Mouse (Mus musculus): Measurements from ENCODE around the gene Padi1. TPM values are rescaled to one million over a fixed set of nuclear protein-coding genes. Genes with fewer than 3 reads are reported as not detected.

Gene Padi1
- total and polyA plus RNA-seq, 2 experiments from 2014 or later = not detected

DNA sequence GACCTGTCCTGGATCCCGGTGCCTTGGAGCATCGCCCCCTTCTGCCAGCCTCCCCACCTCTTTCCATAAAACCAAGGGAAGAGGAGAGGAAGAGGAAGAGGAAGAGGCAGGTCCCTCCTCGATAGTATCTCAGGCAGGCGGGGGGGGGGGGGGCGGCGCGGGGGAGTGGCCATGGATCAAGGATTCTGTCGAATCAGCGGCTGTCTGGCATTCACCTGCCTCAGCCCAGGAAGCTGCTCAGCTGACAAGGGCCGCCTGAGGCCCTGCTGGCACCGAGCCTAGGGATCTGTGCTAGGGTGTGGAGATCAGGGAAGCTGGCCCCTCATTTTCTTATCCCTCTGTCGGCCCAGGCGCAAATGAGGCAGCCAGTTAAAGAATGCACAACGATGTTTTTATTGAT lies 33.0 kb downstream of the Padi1 start:
- DNase-seq (ENCODE audit: low spot score) = no peak
- Histone ChIP-seq H3K9me3 (replicated peaks; ENCODE audit: control insufficient read depth, low read length) (no peaks in the 10 kb centered on the region), H3K4me3 (ENCODE audit: low read depth, low read length) (no peak overlapping the region), H3K36me3 (replicated peaks; ENCODE audit: control insufficient read depth, insufficient read depth, low read length) (no peaks in the 10 kb centered on the region), H3K27me3 (ENCODE audit: control insufficient read depth, insufficient read depth, low read length) (peaks cover 11% of the 10 kb centered on the region; the same call in 1 of the 2 replicates), H3K27ac (ENCODE audit: low read depth) (no peak overlapping the region), H3K4me1 (ENCODE audit: control insufficient read depth, insufficient read depth) (peaks cover 17% of the 10 kb centered on the region), H3K9ac (replicated peaks; ENCODE audit: low read depth, low read length) (no peak overlapping the region), H3K4me2 (ENCODE audit: low read depth, low read length) (no peak overlapping the region)
- WGBS = 13% methylated on average over 9 of the region's 14 CpGs
- TF ChIP-seq CTCF (IDR thresholded peaks at IDR 0.05; ENCODE audit: low read depth) = no peak
- TF ChIP-seq EP300 (IDR thresholded peaks at IDR 0.05; ENCODE audit: low read depth) = no peak
- ATAC-seq (ENCODE audit: insufficient read depth, low read depth) = no peak

DNA sequence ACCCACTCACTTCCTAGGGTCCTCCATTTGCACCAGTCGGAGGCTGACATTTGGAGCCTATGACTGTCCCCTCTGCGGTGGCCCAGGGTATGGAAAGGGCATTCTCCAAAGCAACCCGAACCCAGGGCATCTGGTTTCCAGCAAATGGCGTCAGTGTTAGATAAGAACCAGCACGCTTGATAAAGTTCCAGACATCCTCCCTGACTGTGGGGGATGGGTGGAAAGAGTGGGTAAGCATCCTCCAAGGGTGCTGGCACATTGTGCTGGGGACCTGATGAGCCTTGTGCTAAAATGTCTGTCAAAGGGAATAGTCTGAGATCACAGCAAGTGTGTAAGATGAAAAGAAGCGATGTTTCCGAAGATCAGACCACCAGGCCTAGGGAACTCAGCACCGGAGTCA lies 33.4 kb downstream of the Padi1 start:
- H3K4me3 ChIP-seq (ENCODE audit: low read depth, low read length) = no peak overlapping the region
- H3K36me3 ChIP-seq (replicated peaks; ENCODE audit: control insufficient read depth, insufficient read depth, low read length) = no peaks in the 10 kb centered on the region
- no peak overlapping the region for H3K9ac ChIP-seq (replicated peaks; ENCODE audit: low read depth, low read length)
- H3K27ac ChIP-seq (ENCODE audit: low read depth) = no peak overlapping the region
- no peak for DNase-seq (ENCODE audit: low spot score)
- ATAC-seq (ENCODE audit: insufficient read depth, low read depth) = 0 out of 2 replicates have a peak, but pooled peaks have one; percentile 16
- H3K4me1 ChIP-seq (ENCODE audit: control insufficient read depth, insufficient read depth) = peaks cover 17% of the 10 kb centered on the region
- no peak overlapping the region for H3K4me2 ChIP-seq (ENCODE audit: low read depth, low read length)
- H3K27me3 ChIP-seq (ENCODE audit: control insufficient read depth, insufficient read depth, low read length) = peaks cover 11% of the 10 kb centered on the region; the same call in 1 of the 2 replicates
- TF ChIP-seq CTCF (IDR thresholded peaks at IDR 0.05; ENCODE audit: low read depth) (no peak), EP300 (IDR thresholded peaks at IDR 0.05; ENCODE audit: low read depth) (no peak)
- no peaks in the 10 kb centered on the region for H3K9me3 ChIP-seq (replicated peaks; ENCODE audit: control insufficient read depth, low read length)
- 13% methylated on average over 8 of the region's 8 CpGs for WGBS

DNA sequence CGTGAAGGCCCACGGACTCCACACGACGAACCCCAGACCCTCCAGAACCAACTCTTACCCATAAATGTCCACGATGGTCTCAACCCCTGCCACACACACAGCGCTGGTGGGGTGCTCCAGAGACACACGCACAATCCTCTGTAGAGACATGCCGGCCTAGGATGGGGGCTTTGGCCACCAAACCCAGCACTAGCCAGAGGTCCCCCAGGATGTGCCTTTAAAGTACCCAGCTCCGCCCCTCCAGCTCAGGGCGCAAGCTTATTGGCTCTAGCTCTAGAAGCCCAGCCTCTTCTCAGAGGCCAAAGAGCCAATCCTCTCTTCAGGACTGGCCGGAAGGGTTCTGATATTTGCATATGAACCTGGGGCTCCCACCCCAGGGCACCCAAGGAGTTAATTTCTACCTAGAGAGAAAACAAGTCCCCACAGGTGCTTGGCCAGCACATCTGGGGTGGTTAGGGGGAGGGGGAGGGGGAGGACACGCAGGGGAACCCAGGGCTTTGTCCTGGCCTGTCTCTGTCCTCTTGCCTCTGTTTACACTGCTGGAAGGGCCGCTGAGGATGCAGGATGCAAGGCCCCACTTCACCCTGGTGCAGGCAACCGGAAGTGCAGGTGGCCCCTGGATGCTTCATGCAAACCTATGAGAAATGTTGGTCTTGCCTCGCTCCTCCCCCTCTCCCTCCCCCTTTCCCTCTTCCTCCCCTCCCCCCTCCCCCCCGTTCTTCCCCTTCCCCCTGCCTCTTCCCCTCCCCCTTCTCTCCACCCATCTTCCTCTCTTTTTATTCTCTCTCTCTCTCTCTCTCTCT lies 34.9 kb downstream of the Padi1 start, which contains the start of gene Padi3:
Gene Padi3, minus strand, starts transcription at position 191 of the 803 bp plus-strand sequence.
- 73% methylated on average over 16 of the region's 16 CpGs for WGBS
- Histone ChIP-seq H3K4me1 (ENCODE audit: control insufficient read depth, insufficient read depth) (peaks cover 11% of the 10 kb centered on the region; the same call in 1 of the 2 replicates), H3K27me3 (ENCODE audit: control insufficient read depth, insufficient read depth, low read length) (peaks cover 11% of the 10 kb centered on the region; the same call in 1 of the 2 replicates), H3K9ac (replicated peaks; ENCODE audit: low read depth, low read length) (no peak within 1 kb of the TSS), H3K4me3 (ENCODE audit: low read depth, low read length) (no peak within 1 kb of the TSS), H3K36me3 (replicated peaks; ENCODE audit: control insufficient read depth, insufficient read depth, low read length) (no peaks in the 10 kb centered on the region), H3K4me2 (ENCODE audit: low read depth, low read length) (no peak within 1 kb of the TSS), H3K27ac (ENCODE audit: low read depth) (no peak within 1 kb of the TSS), H3K9me3 (replicated peaks; ENCODE audit: control insufficient read depth, low read length) (no peaks in the 10 kb centered on the region)
- DNase-seq (ENCODE audit: low spot score) (no peak), ATAC-seq (ENCODE audit: insufficient read depth, low read depth) (no peak)
- TF ChIP-seq CTCF (IDR thresholded peaks at IDR 0.05; ENCODE audit: low read depth) (no peak), EP300 (IDR thresholded peaks at IDR 0.05; ENCODE audit: low read depth) (no peak)

DNA sequence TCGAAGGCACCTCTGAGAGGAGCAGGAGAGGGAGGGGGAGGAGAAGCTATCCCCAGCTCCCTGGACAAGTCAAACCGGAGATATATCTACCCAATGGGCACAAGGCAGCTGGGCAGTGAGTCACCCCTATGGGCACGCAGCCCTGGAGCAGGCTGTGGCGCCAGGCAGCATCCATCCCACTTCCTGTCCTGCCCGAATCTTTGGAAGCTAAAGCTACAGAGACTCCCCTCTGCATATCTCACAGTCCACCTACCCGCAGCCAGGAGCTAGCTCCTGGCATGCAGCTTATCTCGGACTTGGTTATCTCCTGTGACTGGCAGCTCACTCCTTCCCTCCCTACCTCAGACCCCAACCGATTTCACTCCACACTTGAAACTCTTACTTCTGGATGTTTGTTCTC lies 36.5 kb downstream of the Padi1 start:
- TF ChIP-seq CTCF (IDR thresholded peaks at IDR 0.05; ENCODE audit: low read depth) (no peak), EP300 (IDR thresholded peaks at IDR 0.05; ENCODE audit: low read depth) (no peak)
- peaks cover 6% of the 10 kb centered on the region; the same call in 1 of the 2 replicates for H3K27me3 ChIP-seq (ENCODE audit: control insufficient read depth, insufficient read depth, low read length)
- no peak overlapping the region for H3K4me3 ChIP-seq (ENCODE audit: low read depth, low read length)
- no peak overlapping the region for H3K9ac ChIP-seq (replicated peaks; ENCODE audit: low read depth, low read length)
- no peak overlapping the region for H3K4me2 ChIP-seq (ENCODE audit: low read depth, low read length)
- DNase-seq (ENCODE audit: low spot score) (no peak), ATAC-seq (ENCODE audit: insufficient read depth, low read depth) (no peak)
- no peaks in the 10 kb centered on the region for H3K36me3 ChIP-seq (replicated peaks; ENCODE audit: control insufficient read depth, insufficient read depth, low read length)
- H3K9me3 ChIP-seq (replicated peaks; ENCODE audit: control insufficient read depth, low read length) = no peaks in the 10 kb centered on the region
- WGBS = 24% methylated on average over 7 of the region's 8 CpGs
- peaks cover 18% of the 10 kb centered on the region for H3K4me1 ChIP-seq (ENCODE audit: control insufficient read depth, insufficient read depth)
- no peak overlapping the region for H3K27ac ChIP-seq (ENCODE audit: low read depth)

DNA sequence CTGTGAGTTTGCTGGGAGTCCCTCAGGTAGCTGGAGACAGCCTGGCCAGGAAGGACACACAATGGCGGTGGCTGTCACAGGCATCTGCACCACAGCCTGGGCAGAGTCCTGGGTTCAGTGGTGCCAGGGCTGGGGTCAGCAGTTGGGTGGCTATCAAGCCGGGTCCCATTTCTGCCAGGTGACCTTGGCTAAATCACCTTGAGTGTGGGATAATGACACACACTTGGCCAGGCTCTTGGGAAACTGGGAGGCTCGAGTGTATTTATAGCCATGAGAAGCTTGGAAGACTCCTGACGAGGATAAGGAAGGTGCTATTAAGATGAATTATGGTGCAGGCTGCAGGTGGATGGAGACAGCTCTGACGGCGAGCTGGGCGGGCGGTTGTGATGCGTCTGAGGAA lies 41.0 kb downstream of the Padi1 start:
- Histone ChIP-seq H3K4me1 (ENCODE audit: control insufficient read depth, insufficient read depth) (peaks cover 7% of the 10 kb centered on the region), H3K36me3 (replicated peaks; ENCODE audit: control insufficient read depth, insufficient read depth, low read length) (no peaks in the 10 kb centered on the region), H3K27ac (ENCODE audit: low read depth) (no peak overlapping the region), H3K9ac (replicated peaks; ENCODE audit: low read depth, low read length) (no peak overlapping the region), H3K27me3 (ENCODE audit: control insufficient read depth, insufficient read depth, low read length) (0 out of 2 replicates have a peak, but pooled peaks cover 3% of the 10 kb centered on the region), H3K9me3 (replicated peaks; ENCODE audit: control insufficient read depth, low read length) (no peaks in the 10 kb centered on the region), H3K4me2 (ENCODE audit: low read depth, low read length) (no peak overlapping the region), H3K4me3 (ENCODE audit: low read depth, low read length) (no peak overlapping the region)
- DNase-seq (ENCODE audit: low spot score) (no peak), ATAC-seq (ENCODE audit: insufficient read depth, low read depth) (no peak)
- no peak for TF ChIP-seq CTCF (IDR thresholded peaks at IDR 0.05; ENCODE audit: low read depth)
- TF ChIP-seq EP300 (IDR thresholded peaks at IDR 0.05; ENCODE audit: low read depth) = no peak
- 64% methylated on average over 9 of the region's 9 CpGs for WGBS
